Mouse (Mus musculus) ES-Bruce4 (cell line): Measurements from ENCODE around the gene Grasp.
A peak's percentile ranks its signal among the peaks of the same experiment; 100 is the strongest.

Source experiments
- EP300 ChIP-seq: IDR thresholded peaks from 2 replicates; pipeline ENCODE4 v1.6.1; 2011; ENCODE audit warnings: low read depth, low read length; ENCODE audit not compliant: insufficient read depth
- POLR2A ChIP-seq: IDR thresholded peaks from one replicate; pipeline ENCODE4 v1.8.1; 2011; ENCODE audit warnings: low read length; ENCODE audit not compliant: insufficient read depth

DNA sequence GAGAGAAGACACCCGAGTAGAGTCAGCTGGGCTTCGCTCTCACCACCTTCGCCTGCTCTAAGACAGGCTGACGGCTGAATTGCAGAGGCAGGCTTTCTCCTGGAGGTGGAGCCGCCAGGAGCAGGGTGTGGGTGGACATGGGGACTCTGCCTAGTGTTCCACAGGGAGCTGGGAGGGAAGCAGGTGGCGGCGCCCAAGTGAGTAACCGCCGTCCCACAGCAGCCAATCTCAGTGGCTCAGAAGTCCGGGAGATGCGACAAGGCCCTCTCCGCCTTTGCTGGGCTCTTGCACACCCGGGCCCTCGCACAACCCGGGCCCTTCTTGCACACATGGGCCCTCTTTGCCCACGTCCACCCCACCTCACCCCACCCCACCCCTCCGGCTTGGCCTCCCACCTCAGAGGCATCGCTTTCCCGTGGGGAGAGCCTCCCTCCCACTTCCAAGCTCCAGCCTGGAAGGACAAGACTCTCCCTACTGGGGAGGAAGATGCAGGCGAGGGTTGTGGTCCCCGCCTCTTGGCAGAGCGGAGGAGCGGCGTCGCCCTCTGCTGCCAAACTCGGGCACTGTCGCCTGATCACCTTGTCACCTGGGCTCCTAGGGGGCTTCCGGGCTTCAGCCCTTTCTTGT, 15.0 kb downstream of the Grasp start:
- TF ChIP-seq EP300 (0 out of 2 replicates have a peak, but pooled peaks have one; percentile 21), POLR2A (no peak)
